Mouse (Mus musculus): ENCODE measurements around the gene Lrrc56. TPM values are rescaled to one million over a fixed set of nuclear protein-coding genes. Genes with fewer than 3 reads are reported as not detected.

Lrrc56 gene
- polyA plus RNA-seq, 2 experiments: 10.4 to 15.3 TPM

DNA sequence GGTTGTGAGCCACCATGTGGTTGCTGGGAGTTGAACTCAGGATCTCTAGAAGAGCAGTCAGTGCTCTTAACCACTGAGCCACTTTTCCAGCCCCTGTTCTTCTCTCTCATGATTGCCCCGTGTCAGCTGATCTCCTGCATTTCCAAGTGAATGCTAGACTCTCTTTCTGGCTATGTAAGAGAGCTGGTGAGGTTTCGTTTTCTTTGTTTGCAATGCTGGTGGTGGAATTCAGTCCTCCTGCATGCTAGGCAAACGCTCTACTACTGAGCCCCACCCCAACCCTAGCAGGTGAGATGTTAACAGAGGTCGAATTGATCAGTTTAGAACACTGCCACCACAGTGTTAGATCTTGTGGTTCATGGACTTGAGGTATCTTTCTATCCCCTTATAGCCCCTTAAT is 45.3 kb upstream of the Lrrc56 start:
- WGBS (ENCODE audit: insufficient replicate concordance): 65% methylated on average over 4 of the region's 4 CpGs
- Histone ChIP-seq H3K36me3 (replicated peaks; ENCODE audit: control insufficient read depth, insufficient read depth, low read depth) (peaks cover 97% of the 10 kb centered on the region), H3K4me1 (replicated peaks; ENCODE audit: control insufficient read depth in 2 of 2, insufficient read depth in 2 of 2, low read length in 1 of 2) (peaks cover 30 to 33% of the 10 kb centered on the region in 2 experiments)

GRCm38 (mm10) chr7:141155362-141155761 is 38.6 kb upstream of the Lrrc56 start:
- peaks cover 93% of the 10 kb centered on the region for H3K36me3 ChIP-seq (replicated peaks; ENCODE audit: control insufficient read depth, insufficient read depth, low read depth)
- no peak overlapping the region for H3K9ac ChIP-seq (replicated peaks)
- 89% methylated on average over 9 of the region's 9 CpGs for WGBS (ENCODE audit: insufficient replicate concordance)
- no peak overlapping the region for H3K27ac ChIP-seq
- no peak for TF ChIP-seq EP300 (IDR thresholded peaks at IDR 0.05; ENCODE audit: low read depth)
- no peak for TF ChIP-seq CTCF (IDR thresholded peaks at IDR 0.05; ENCODE audit: low read depth)
- H3K4me3 ChIP-seq (ENCODE audit: insufficient read depth in 1 of 2, low read depth in 2 of 2, low read length in 2 of 2): no peak overlapping the region
- H3K27me3 ChIP-seq (ENCODE audit: control insufficient read depth, insufficient read depth, low read length): no peaks in the 10 kb centered on the region
- no peak for DNase-seq (ENCODE audit: low read depth in 3 of 3, low spot score in 3 of 3)
- ATAC-seq (ENCODE audit: insufficient read depth): no peak
- H3K4me1 ChIP-seq (replicated peaks; ENCODE audit: control insufficient read depth in 2 of 2, insufficient read depth in 2 of 2, low read length in 1 of 2): no peaks in the 10 kb centered on the region
- H3K9me3 ChIP-seq (ENCODE audit: control insufficient read depth, low read length): no peaks in the 10 kb centered on the region
- no peak overlapping the region for H3K4me2 ChIP-seq (ENCODE audit: low read depth)

More for the DNA sequence above, 45.3 kb upstream of the Lrrc56 start:
- Histone ChIP-seq H3K27me3 (ENCODE audit: control insufficient read depth, insufficient read depth, low read length) (no peaks in the 10 kb centered on the region), H3K4me2 (ENCODE audit: low read depth) (no peak overlapping the region), H3K9ac (replicated peaks) (no peak overlapping the region), H3K4me3 (ENCODE audit: insufficient read depth in 1 of 2, low read depth in 2 of 2, low read length in 2 of 2) (no peak overlapping the region), H3K27ac (no peak overlapping the region), H3K9me3 (ENCODE audit: control insufficient read depth, low read length) (no peaks in the 10 kb centered on the region)
- TF ChIP-seq CTCF (IDR thresholded peaks at IDR 0.05; ENCODE audit: low read depth): peak; percentile 26; the same call in 1 of the 2 replicates
- TF ChIP-seq EP300 (IDR thresholded peaks at IDR 0.05; ENCODE audit: low read depth): no peak
- DNase-seq (ENCODE audit: low read depth in 3 of 3, low spot score in 3 of 3) (no peak), ATAC-seq (ENCODE audit: insufficient read depth) (no peak)

- DNase-seq (ENCODE audit: low read depth in 3 of 3, low spot score in 3 of 3) (no peak), ATAC-seq (ENCODE audit: insufficient read depth) (no peak)
- no peak for TF ChIP-seq EP300 (IDR thresholded peaks at IDR 0.05; ENCODE audit: low read depth)
- TF ChIP-seq CTCF (IDR thresholded peaks at IDR 0.05; ENCODE audit: low read depth): no peak
- Histone ChIP-seq H3K9ac (replicated peaks) (no peak overlapping the region), H3K27me3 (ENCODE audit: control insufficient read depth, insufficient read depth, low read length) (no peaks in the 10 kb centered on the region), H3K36me3 (replicated peaks; ENCODE audit: control insufficient read depth, insufficient read depth, low read depth) (peaks cover 35% of the 10 kb centered on the region), H3K4me1 (replicated peaks; ENCODE audit: control insufficient read depth in 2 of 2, insufficient read depth in 2 of 2, low read length in 1 of 2) (peaks cover 14 to 21% of the 10 kb centered on the region in 2 experiments), H3K9me3 (ENCODE audit: control insufficient read depth, low read length) (no peaks in the 10 kb centered on the region), H3K4me3 (ENCODE audit: insufficient read depth in 1 of 2, low read depth in 2 of 2, low read length in 2 of 2) (no peak overlapping the region), H3K27ac (no peak overlapping the region), H3K4me2 (ENCODE audit: low read depth) (no peak overlapping the region)
- WGBS (ENCODE audit: insufficient replicate concordance): 88% methylated on average over 7 of the region's 7 CpGs
These were observed 29.6 kb upstream of the Lrrc56 start for GRCm38 (mm10) chr7:141164397-141164796.

DNA sequence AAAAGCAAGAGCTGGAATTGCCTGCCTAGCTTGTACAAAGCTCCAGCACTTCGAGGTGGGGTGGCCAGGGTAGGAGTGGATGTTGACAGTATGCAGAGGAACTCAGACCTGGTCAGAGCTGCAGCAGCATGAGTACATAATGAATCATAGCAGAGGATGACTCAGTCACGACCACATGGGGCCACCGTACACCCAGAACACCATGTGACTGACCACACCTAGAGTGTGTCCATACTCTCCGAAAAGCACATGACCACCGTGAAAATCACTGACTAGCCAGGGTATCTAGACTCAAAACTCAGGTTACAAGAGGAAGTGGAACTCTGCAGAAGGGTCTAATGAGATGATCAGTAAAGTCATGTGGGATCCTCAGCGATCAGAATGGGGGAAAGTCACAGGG is 29.1 kb upstream of the Lrrc56 start:
- 75% methylated on average over 6 of the region's 6 CpGs for WGBS (ENCODE audit: insufficient replicate concordance)
- Histone ChIP-seq H3K9me3 (ENCODE audit: control insufficient read depth, low read length) (no peaks in the 10 kb centered on the region), H3K27ac (no peak overlapping the region), H3K36me3 (replicated peaks; ENCODE audit: control insufficient read depth, insufficient read depth, low read depth) (peaks cover 31% of the 10 kb centered on the region), H3K27me3 (ENCODE audit: control insufficient read depth, insufficient read depth, low read length) (no peaks in the 10 kb centered on the region), H3K4me1 (replicated peaks; ENCODE audit: control insufficient read depth in 2 of 2, insufficient read depth in 2 of 2, low read length in 1 of 2) (peaks cover 18 to 25% of the 10 kb centered on the region in 2 experiments), H3K9ac (replicated peaks) (no peak overlapping the region), H3K4me2 (ENCODE audit: low read depth) (no peak overlapping the region), H3K4me3 (ENCODE audit: insufficient read depth in 1 of 2, low read depth in 2 of 2, low read length in 2 of 2) (no peak overlapping the region)
- ATAC-seq (ENCODE audit: insufficient read depth) (no peak), DNase-seq (ENCODE audit: low read depth in 3 of 3, low spot score in 3 of 3) (no peak)
- TF ChIP-seq CTCF (IDR thresholded peaks at IDR 0.05; ENCODE audit: low read depth) (no peak), EP300 (IDR thresholded peaks at IDR 0.05; ENCODE audit: low read depth) (no peak)

- no peaks in the 10 kb centered on the region for H3K9me3 ChIP-seq (ENCODE audit: control insufficient read depth, low read length)
- TF ChIP-seq EP300 (IDR thresholded peaks at IDR 0.05; ENCODE audit: low read depth) (no peak), CTCF (IDR thresholded peaks at IDR 0.05; ENCODE audit: low read depth) (no peak)
- WGBS (ENCODE audit: insufficient replicate concordance): 9% methylated on average over 7 of the region's 7 CpGs
- no peaks in the 10 kb centered on the region for H3K27me3 ChIP-seq (ENCODE audit: control insufficient read depth, insufficient read depth, low read length)
- peak overlapping the region; percentile 70 for H3K27ac ChIP-seq
- H3K4me2 ChIP-seq (ENCODE audit: low read depth): peak overlapping the region; percentile 82
- H3K4me3 ChIP-seq (ENCODE audit: insufficient read depth in 1 of 2, low read depth in 2 of 2, low read length in 2 of 2): peak overlapping the region; percentile 67 to 73
- ATAC-seq (ENCODE audit: insufficient read depth) (peak; percentile 14; the same call in 1 of the 2 replicates), DNase-seq (ENCODE audit: low read depth in 3 of 3, low spot score in 3 of 3) (peak in 2 of 3 experiments; percentile 41 to 54)
- H3K4me1 ChIP-seq (replicated peaks; ENCODE audit: control insufficient read depth in 2 of 2, insufficient read depth in 2 of 2, low read length in 1 of 2): peaks cover 37 to 42% of the 10 kb centered on the region in 2 experiments
- peak overlapping the region; percentile 69 for H3K9ac ChIP-seq (replicated peaks)
- H3K36me3 ChIP-seq (replicated peaks; ENCODE audit: control insufficient read depth, insufficient read depth, low read depth): peaks cover 8% of the 10 kb centered on the region
These were observed 25.9 kb upstream of the Lrrc56 start for GRCm38 (mm10) chr7:141167901-141168517.
